Mouse (Mus musculus) cortical plate, adult 2 months (tissue): ENCODE measurements around the gene Agpat2.

Experiments used
- CTCF ChIP-seq: fragments of 200-500 bp; IDR thresholded peaks from 2 replicates; pipeline ENCODE4 v1.5.1; 2011; ENCODE audit warnings: mild to moderate bottlenecking, control low read depth, low read length; ENCODE audit not compliant: insufficient read depth; ENCODE audit errors: extremely low read depth
- POLR2A ChIP-seq: fragments of 200-500 bp; IDR thresholded peaks from 2 replicates; pipeline ENCODE4 v1.6.1; 2011; ENCODE audit warnings: mild to moderate bottlenecking, low read length, control low read depth; ENCODE audit not compliant: insufficient read depth; ENCODE audit errors: extremely low read depth

GRCm38 (mm10) chr2:26610526-26610925 lies 6.3 kb upstream of the Agpat2 start:
- no peak for TF ChIP-seq CTCF
- no peak for TF ChIP-seq POLR2A
